Comparison of ENCODE assay signal across 28 mouse cellular contexts in genomic region chr2:14744761-14745160, GRCm38 (mm10).
"Had no signal": no experiment of that assay in that cellular context is flagged by ENCODE, and none has a peak within 500 bp of the region (broad histone marks: within the 10 kb centered on the region; RNA-seq: fewer than 3 reads in every experiment).

No protein-coding gene starts in this region.

- DNase-seq: gastrocnemius, postnatal 14 days; gastrocnemius, postnatal 36 days; heart, adult 11 months; heart, adult 2 months; heart, postnatal 14 days; heart, postnatal 36 days; kidney, adult 11 months; kidney, adult 2 months; kidney, adult 9 months; kidney, postnatal 14 days; kidney, postnatal 36 days; layer of hippocampus, adult 9-11 months; layer of hippocampus, postnatal 36 days; liver; liver, embryonic 13.5 days had no signal

- H3K9ac ChIP-seq: heart, embryonic 13.5 days; heart, embryonic 15.5 days; hindbrain, embryonic 13.5 days; hindbrain, embryonic 15.5 days; kidney, embryonic 15.5 days; limb, embryonic 12.5 days; liver, embryonic 13.5 days had no signal

- H3K27ac ChIP-seq: heart, adult 2 months; heart, embryonic 13.5 days; heart, embryonic 15.5 days; hindbrain, embryonic 13.5 days; hindbrain, embryonic 15.5 days; hindbrain, postnatal 0 days; kidney, embryonic 15.5 days; kidney, postnatal 0 days; left cerebral cortex, adult 2 months; limb, embryonic 10.5 days; limb, embryonic 12.5 days; liver, embryonic 13.5 days had no signal

- H3K4me1 ChIP-seq: kidney, embryonic 15.5 days; limb, embryonic 10.5 days; limb, embryonic 12.5 days; liver, embryonic 13.5 days had no signal

- ATAC-seq: hindbrain, postnatal 0 days; intestine, embryonic 16.5 days had no signal

- H3K36me3 ChIP-seq: heart, embryonic 13.5 days; heart, embryonic 15.5 days; hindbrain, embryonic 13.5 days; hindbrain, embryonic 15.5 days; kidney, embryonic 15.5 days; limb, embryonic 10.5 days; limb, embryonic 12.5 days; liver, embryonic 13.5 days had no signal

- H3K9me3 ChIP-seq: heart, embryonic 13.5 days; heart, embryonic 15.5 days; hindbrain, embryonic 13.5 days; hindbrain, embryonic 15.5 days; kidney, embryonic 15.5 days; limb, embryonic 10.5 days; limb, embryonic 12.5 days; liver, embryonic 13.5 days had no signal

- H3K27me3 ChIP-seq: heart, embryonic 13.5 days; heart, embryonic 15.5 days; hindbrain, embryonic 13.5 days; hindbrain, embryonic 15.5 days; kidney, embryonic 15.5 days; limb, embryonic 12.5 days; liver, embryonic 13.5 days had no signal

- H3K4me2 ChIP-seq: heart, embryonic 11.5 days; heart, embryonic 13.5 days; heart, embryonic 15.5 days; hindbrain, embryonic 13.5 days; hindbrain, embryonic 15.5 days; kidney, embryonic 15.5 days; limb, embryonic 12.5 days; liver, embryonic 11.5 days; liver, embryonic 13.5 days had no signal

- H3K4me3 ChIP-seq: heart, adult 2 months; heart, embryonic 13.5 days; heart, embryonic 15.5 days; hindbrain, embryonic 13.5 days; hindbrain, embryonic 15.5 days; kidney, embryonic 15.5 days; left cerebral cortex, adult 2 months; limb, embryonic 10.5 days; limb, embryonic 12.5 days; liver, embryonic 13.5 days had no signal
